Mouse (Mus musculus): ENCODE data around the gene Exoc3l4. TPM values are rescaled to one million over a fixed set of nuclear protein-coding genes. Genes with fewer than 3 reads are reported as not detected.
A peak's percentile ranks its signal among the peaks of the same experiment; 100 is the strongest.

Exoc3l4 gene
- polyA plus RNA-seq, 1 experiment from 2014 or later: 2.3 TPM

DNA sequence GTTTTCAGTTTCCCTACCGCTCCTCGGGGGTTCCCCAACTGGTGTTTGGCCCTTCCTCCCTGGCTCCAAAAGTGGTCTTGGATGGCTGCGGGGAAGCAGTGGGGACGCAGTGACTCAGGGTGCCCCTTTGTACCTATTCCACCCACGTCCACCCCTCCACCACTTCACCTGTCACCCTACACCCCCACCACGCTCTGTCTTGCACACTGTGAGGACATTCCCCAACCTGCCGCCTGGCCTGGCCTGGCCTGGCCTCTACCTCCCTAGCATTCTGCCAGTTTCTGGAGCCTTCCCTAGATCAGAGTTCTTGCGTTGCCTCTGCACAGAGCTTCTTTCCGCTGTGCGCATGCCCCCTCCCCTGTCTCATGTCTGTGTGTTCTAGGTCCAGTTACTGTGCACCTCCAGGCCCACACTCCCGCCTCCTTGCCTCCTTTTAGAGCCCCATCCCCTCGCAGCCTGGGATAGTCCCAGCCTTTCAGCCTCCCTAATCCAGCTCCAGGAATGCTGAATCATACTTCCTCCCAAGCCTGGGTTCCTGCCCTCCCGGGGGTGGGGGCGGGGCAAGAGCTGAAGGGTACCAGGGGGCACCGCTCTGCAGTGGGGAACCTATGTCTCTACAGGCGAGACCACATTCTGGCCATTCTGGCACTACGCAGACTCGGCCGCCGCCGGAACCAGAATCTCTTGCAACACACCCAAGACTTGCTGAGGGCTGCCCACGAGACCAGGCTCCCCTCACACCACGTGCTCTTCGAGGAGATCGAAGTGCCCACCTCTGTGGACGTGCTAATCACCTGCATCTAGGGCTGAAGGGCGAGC, 13.4 kb downstream of the Exoc3l4 start:
- H3K4me2 ChIP-seq: peak overlapping the region; percentile 62
- no peaks in the 10 kb centered on the region for H3K36me3 ChIP-seq
- H3K4me1 ChIP-seq (replicated peaks): peaks cover 51% of the 10 kb centered on the region
- no peaks in the 10 kb centered on the region for H3K9me3 ChIP-seq
- peak overlapping the region; percentile 61 for H3K9ac ChIP-seq
- WGBS: 7% methylated on average over 27 of the region's 27 CpGs
- no peak overlapping the region for H3K27ac ChIP-seq (replicated peaks)
- ATAC-seq (ENCODE audit: low read depth): no peak
- peaks cover 78% of the 10 kb centered on the region for H3K27me3 ChIP-seq
- peak overlapping the region; percentile 34 for H3K4me3 ChIP-seq

DNA sequence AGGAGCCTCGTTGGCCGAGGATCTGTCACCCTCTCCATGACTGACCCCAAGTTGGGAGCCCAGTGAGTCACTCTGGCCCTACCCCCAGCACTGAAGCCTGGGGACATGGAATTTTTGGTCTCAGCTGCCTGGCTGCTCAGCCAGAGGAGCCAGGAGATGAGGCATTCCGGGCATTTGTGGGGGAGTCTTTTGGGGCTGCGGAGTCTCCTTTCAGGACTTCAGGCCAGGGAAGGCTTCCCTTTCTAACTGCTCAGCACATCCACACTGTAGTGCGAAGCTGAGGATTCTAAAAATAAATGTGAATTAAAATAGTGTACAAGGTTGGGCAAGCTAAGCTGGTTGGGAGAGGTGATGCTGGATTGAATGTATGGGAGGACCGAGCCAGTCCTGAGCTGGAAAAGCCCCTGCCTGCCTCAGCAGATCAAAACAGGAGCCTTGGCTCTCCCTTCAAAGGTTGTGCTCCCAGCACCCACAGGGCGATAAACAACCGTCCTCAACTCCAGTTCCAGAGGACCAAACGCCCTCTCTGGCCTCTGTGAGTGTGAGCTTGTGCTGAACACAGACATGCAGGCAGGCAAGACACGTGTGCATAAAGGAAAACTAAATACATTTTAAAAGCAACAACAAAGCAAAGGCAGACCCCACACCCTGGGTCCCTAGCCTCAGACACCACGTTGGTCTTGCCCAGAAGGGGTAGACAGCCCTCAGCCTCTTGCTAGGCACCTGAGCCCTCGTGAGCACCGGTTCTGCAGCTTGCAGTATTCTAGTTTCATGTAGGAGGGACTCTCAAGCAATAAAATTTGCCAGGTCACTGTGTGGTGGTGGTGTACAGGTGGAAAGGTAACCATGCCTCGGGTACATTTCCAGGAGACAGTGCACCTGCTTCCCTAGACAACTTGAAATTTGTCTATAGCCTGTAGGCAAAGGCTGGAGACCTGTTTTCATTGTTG, 14.3 kb downstream of the Exoc3l4 start:
- H3K4me3 ChIP-seq: no peak overlapping the region
- H3K4me1 ChIP-seq (replicated peaks): peaks cover 43% of the 10 kb centered on the region
- no peaks in the 10 kb centered on the region for H3K9me3 ChIP-seq
- ATAC-seq (ENCODE audit: low read depth): no peak
- H3K27ac ChIP-seq (replicated peaks): no peak overlapping the region
- 27% methylated on average over 14 of the region's 14 CpGs for WGBS
- H3K36me3 ChIP-seq: no peaks in the 10 kb centered on the region
- H3K27me3 ChIP-seq: peaks cover 75% of the 10 kb centered on the region
- H3K9ac ChIP-seq: no peak overlapping the region
- H3K4me2 ChIP-seq: no peak overlapping the region; the same call in 1 of the 2 replicates

DNA sequence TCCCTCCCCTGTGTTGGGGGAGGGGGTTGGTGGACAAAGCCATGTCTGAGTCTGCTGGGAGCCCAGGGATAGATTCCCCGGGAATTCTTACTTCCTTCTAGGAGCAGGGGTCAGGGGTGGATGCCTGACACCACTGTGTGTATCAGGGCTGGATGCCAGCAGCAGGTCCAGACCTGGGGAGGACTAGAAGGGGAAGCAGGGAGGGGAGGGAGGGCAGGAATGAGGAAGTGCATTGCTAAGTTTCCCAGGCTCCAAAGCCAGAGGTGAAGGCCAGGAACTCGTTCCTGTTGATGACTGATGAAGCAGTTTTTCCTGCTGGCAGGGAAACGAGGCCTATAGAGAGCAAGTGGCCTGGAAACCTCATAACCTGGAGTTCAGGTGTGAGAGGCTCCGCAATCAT, 15.3 kb downstream of the Exoc3l4 start:
- no peak overlapping the region for H3K4me3 ChIP-seq
- peaks cover 70% of the 10 kb centered on the region for H3K27me3 ChIP-seq
- H3K4me2 ChIP-seq: no peak overlapping the region
- WGBS: 41% methylated on average over 4 of the region's 4 CpGs
- ATAC-seq (ENCODE audit: low read depth): no peak
- no peaks in the 10 kb centered on the region for H3K9me3 ChIP-seq
- no peaks in the 10 kb centered on the region for H3K36me3 ChIP-seq
- H3K27ac ChIP-seq (replicated peaks): no peak overlapping the region
- H3K4me1 ChIP-seq (replicated peaks): peaks cover 43% of the 10 kb centered on the region
- no peak overlapping the region for H3K9ac ChIP-seq

DNA sequence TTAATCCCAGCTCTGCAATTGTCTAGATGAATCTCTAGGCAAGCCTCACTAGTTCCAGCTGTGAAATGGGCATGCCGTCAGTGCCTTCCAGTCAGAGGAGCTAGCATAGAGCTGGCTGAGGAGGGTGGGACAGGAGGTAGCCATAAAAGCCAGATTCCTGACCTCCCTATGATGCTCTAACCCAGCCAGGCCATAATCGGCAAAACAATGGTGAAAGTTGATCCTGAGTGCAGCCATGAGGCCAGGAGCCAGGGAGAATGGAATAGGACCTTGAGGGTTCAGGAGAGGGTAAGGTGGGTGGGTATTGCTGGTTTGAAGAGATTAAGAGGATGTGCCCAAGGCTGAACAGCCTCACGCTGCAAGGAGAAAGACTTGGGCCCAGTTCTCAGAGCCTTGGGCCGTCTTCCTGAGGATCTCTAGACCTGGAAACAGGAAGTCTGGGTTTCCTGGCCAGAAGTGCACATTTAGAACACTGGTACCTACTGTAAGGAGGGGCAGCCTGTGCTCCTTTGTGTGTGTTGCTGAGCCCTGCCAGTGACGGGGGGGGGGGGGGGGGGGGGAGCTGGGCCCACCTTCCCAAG, 16.0 kb downstream of the Exoc3l4 start:
- peaks cover 65% of the 10 kb centered on the region for H3K27me3 ChIP-seq
- H3K4me3 ChIP-seq: no peak overlapping the region
- no peak overlapping the region for H3K4me2 ChIP-seq
- no peak overlapping the region for H3K27ac ChIP-seq (replicated peaks)
- no peak for ATAC-seq (ENCODE audit: low read depth)
- H3K4me1 ChIP-seq (replicated peaks): peaks cover 38% of the 10 kb centered on the region
- no peak overlapping the region for H3K9ac ChIP-seq
- no peaks in the 10 kb centered on the region for H3K36me3 ChIP-seq
- H3K9me3 ChIP-seq: no peaks in the 10 kb centered on the region
- 30% methylated on average over 5 of the region's 5 CpGs for WGBS

DNA sequence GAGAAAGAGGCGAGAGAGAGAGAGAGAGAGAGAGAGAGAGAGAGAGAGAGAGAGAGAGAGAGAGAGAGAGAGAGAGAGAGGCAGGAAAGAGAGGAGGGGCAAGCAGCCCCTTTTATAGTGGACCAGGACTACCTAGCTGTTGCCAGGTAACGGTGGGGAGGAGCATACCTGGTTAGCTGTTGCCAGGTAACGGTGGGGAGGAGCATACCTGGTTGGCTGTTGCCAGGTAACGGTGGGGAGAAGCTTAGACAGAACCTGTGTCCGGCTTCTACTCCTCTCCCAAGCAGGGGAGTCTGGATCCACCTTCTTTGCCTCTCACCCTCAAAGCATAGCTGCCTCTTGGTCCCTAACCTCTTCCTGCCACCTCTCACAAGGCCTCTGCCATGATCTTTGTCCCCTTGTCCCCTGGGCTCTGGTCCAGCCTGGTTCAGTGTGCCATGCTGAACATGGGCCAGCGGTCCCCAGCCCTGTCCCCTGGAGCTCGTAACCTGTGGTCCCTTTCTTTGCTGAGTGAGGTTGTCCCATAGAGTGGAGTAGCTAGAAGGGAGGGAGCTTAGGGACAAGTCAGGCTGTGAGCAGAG, 17.4 kb downstream of the Exoc3l4 start:
- 24% methylated on average over 6 of the region's 7 CpGs for WGBS
- H3K4me1 ChIP-seq (replicated peaks): peaks cover 24% of the 10 kb centered on the region
- no peaks in the 10 kb centered on the region for H3K9me3 ChIP-seq
- ATAC-seq (ENCODE audit: low read depth): 0 out of 2 replicates have a peak, but pooled peaks have one; percentile 27
- H3K4me3 ChIP-seq: no peak overlapping the region
- peak overlapping the region; percentile 28; the same call in 1 of the 2 replicates for H3K27ac ChIP-seq (replicated peaks)
- peak overlapping the region; percentile 31; the same call in 1 of the 2 replicates for H3K9ac ChIP-seq
- no peaks in the 10 kb centered on the region for H3K36me3 ChIP-seq
- H3K27me3 ChIP-seq: peaks cover 65% of the 10 kb centered on the region
- H3K4me2 ChIP-seq: no peak overlapping the region

DNA sequence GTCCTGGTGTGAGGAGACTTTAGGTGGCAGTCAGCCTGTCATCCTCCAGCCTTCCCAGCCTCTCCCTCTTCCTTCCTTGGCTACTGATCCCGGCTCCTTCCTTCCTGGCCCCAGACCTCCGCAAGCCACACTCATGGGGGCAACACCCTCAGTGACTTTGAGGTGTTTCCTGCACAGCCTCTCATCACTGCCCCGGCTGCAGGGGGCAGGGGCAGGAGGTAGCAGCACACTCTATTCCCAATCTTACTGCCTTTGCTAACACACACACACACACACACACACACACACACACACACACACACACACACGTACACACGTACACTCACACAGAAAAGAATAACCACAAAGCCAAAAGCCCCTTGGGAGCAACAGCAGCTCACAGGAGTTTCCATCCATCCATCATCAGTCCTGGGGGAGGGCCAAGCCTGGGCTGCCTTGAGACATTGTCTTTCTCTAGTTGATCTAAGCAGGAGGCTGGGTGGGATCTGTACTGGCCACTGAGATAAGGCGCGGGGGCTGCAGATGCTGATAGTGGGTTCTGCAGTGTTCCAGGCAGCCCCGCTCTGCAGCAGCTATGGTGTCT, 18.0 kb downstream of the Exoc3l4 start:
- H3K27ac ChIP-seq (replicated peaks): 0 out of 2 replicates have a peak overlapping the region, but pooled peaks have one; percentile 28
- H3K4me1 ChIP-seq (replicated peaks): peaks cover 20% of the 10 kb centered on the region
- no peak overlapping the region for H3K4me2 ChIP-seq
- H3K4me3 ChIP-seq: no peak overlapping the region
- no peaks in the 10 kb centered on the region for H3K9me3 ChIP-seq
- WGBS: 54% methylated on average over 8 of the region's 8 CpGs
- no peaks in the 10 kb centered on the region for H3K36me3 ChIP-seq
- ATAC-seq (ENCODE audit: low read depth): no peak
- peaks cover 65% of the 10 kb centered on the region for H3K27me3 ChIP-seq
- no peak overlapping the region for H3K9ac ChIP-seq

DNA sequence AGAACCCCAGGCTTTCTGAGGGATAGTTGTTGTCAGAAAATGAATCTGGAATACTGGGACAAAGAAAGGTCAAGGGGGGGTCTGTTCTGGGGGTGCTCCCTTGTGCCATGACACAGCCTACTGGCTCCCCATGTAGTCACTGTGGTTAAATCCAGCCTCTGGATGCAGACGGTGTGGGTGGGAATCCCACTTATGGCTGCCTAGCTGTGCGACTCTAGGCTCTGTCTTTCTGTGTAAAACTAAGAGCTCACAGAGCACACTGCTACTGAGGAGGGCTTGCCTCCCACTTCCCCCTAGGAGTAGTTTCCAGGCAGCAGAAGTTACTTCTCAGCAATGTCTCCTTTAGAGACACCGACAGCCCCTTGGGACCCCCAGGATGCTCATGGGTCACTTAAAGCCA, 19.4 kb downstream of the Exoc3l4 start:
- 74% methylated on average over 3 of the region's 3 CpGs for WGBS
- H3K27me3 ChIP-seq: peaks cover 63% of the 10 kb centered on the region

DNA sequence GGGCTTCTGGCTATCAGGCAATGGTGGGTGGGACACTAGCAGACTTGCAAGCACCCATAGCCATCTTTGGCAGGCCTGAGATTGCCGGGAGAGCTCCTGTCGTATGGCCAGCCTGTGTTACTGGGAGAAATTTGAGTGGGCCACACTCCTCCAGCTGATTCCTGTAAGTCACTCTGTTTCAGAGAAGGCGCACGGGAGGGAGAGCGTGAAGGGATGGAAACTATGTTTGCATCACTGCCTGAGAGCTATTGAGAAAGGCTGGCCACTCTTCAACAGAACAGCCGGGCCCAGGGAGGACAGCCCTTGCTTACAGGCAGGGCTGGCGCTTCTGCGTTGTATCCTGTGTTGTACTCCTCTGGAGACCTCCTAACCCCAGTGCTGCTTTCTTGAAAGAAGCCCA, 19.8 kb downstream of the Exoc3l4 start:
- H3K36me3 ChIP-seq: no peaks in the 10 kb centered on the region
- no peak for ATAC-seq (ENCODE audit: low read depth)
- H3K27me3 ChIP-seq: peaks cover 63% of the 10 kb centered on the region
- no peak overlapping the region for H3K27ac ChIP-seq (replicated peaks)
- no peaks in the 10 kb centered on the region for H3K9me3 ChIP-seq
- WGBS: 72% methylated on average over 8 of the region's 8 CpGs
- H3K4me1 ChIP-seq (replicated peaks): peaks cover 12% of the 10 kb centered on the region; the same call in 1 of the 2 replicates
- H3K4me3 ChIP-seq: no peak overlapping the region
- H3K9ac ChIP-seq: no peak overlapping the region
- H3K4me2 ChIP-seq: no peak overlapping the region

More for the DNA sequence above, 19.4 kb downstream of the Exoc3l4 start:
- Histone ChIP-seq H3K9ac (no peak overlapping the region), H3K4me3 (no peak overlapping the region), H3K36me3 (no peaks in the 10 kb centered on the region), H3K4me2 (no peak overlapping the region), H3K4me1 (replicated peaks) (peaks cover 11% of the 10 kb centered on the region; the same call in 1 of the 2 replicates), H3K9me3 (no peaks in the 10 kb centered on the region), H3K27ac (replicated peaks) (no peak overlapping the region)
- ATAC-seq (ENCODE audit: low read depth): no peak

DNA sequence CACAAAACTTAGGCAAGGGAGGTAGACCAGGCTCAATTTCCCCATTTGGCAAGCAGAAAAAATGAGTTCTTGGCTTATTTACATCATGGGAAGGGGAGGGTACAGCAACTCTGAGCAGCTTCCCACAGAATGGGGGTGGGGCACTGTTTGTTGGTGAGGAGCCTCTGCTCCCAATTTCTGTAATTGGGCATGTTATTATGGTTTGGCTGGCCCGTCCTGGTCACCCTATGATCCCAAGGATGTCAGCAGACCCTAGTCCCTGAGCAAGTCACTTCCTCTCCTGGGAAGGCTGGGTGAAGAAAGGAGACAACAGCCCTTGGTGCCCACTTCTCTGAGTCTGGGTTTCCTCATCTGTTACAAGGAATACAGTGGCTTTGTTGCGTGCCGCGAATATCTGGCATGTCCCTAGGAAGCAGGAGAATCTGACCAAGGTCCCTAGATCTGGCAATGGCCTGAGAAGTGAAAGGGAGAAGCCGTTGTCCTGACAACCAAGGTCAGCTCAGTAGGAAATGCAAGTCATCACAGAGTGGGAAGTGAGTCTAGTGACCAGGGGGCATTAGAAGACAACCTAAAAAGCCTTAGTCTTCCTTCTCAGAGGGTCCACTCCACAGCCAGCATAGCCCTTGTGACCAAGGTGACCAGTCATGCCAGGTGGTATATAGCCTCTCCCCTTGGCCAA, 20.5 kb downstream of the Exoc3l4 start:
- H3K4me2 ChIP-seq: no peak overlapping the region
- no peak overlapping the region for H3K4me3 ChIP-seq
- H3K9ac ChIP-seq: no peak overlapping the region
- no peak for ATAC-seq (ENCODE audit: low read depth)
- WGBS: 69% methylated on average over 5 of the region's 5 CpGs
- no peaks in the 10 kb centered on the region for H3K9me3 ChIP-seq
- H3K4me1 ChIP-seq (replicated peaks): peaks cover 19% of the 10 kb centered on the region
- H3K36me3 ChIP-seq: no peaks in the 10 kb centered on the region
- peaks cover 63% of the 10 kb centered on the region for H3K27me3 ChIP-seq
- H3K27ac ChIP-seq (replicated peaks): no peak overlapping the region

DNA sequence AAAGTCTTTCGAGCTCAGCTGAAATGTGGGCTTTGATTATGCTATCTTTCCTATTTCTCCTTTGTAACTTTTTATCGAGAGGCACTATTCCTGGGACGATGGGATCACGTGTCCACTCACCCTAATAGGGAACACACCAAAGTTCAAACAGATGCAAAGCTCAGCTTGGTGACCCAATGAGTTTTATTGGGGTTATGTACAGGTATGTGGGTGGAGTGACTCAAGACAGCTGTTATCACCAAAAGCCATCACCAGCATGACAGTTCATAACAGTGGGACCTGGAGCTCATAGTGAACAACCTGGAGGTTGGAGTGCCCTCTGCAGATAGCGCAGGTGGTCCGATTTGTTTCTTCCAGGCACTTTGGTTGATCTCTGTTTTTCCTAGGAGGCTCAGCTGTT, 22.0 kb downstream of the Exoc3l4 start:
- H3K27me3 ChIP-seq: peaks cover 72% of the 10 kb centered on the region
- no peak overlapping the region for H3K4me2 ChIP-seq
- no peaks in the 10 kb centered on the region for H3K36me3 ChIP-seq
- ATAC-seq (ENCODE audit: low read depth): no peak
- H3K9ac ChIP-seq: no peak overlapping the region
- no peak overlapping the region for H3K27ac ChIP-seq (replicated peaks)
- H3K4me3 ChIP-seq: no peak overlapping the region
- no peaks in the 10 kb centered on the region for H3K9me3 ChIP-seq
- WGBS: 85% methylated on average over 6 of the region's 6 CpGs
- H3K4me1 ChIP-seq (replicated peaks): peaks cover 30% of the 10 kb centered on the region

Measured in neural tube, embryonic 13.5 days (tissue).